Mouse (Mus musculus) liver, postnatal 0 days (tissue): Measurements from ENCODE around the gene Lrrc3.

Experiments
- CTCF ChIP-seq: sonication (generic); IDR thresholded peaks from 2 replicates; pipeline ENCODE4 v1.5.1; 2016; ENCODE audit warnings: antibody characterized with exemption, low read depth
- EP300 ChIP-seq: IDR thresholded peaks from 2 replicates; pipeline ENCODE4 v1.6.1; 2016; ENCODE audit warnings: antibody characterized with exemption, low read depth, mild to moderate bottlenecking

- TF ChIP-seq CTCF = no peak
- TF ChIP-seq EP300 = no peak
These were observed 10.3 kb upstream of the Lrrc3 start for GRCm38 (mm10) chr10:77912605-77913004.
